Mouse (Mus musculus): ENCODE measurements around the gene Btbd16. TPM values are rescaled to one million over a fixed set of nuclear protein-coding genes. Genes with fewer than 3 reads are reported as not detected.

The Btbd16 gene
- polyA plus RNA-seq, 1 experiment from 2014 or later: 0.11 TPM

DNA sequence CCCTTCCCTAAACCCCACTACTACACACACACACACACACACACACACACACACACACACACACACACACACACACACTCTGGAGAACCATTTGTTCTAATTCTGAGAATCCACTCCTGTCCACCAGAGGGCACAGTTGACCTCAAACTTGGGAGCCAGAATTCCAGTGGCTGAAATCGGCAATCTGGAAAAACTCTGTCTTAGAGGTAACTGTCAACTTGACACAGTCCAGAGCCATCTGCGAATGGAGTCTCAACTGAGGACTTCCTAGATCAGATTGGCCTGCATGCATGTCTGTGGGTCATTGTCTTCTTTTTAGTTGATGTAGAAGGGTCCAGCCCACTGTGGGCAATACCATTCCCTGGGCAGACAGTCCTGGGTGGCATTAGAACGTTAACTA is 53.6 kb downstream of the Btbd16 start:
- H3K4me2 ChIP-seq: no peak overlapping the region
- H3K9ac ChIP-seq: no peak overlapping the region
- no peaks in the 10 kb centered on the region for H3K36me3 ChIP-seq
- peaks cover 4% of the 10 kb centered on the region; the same call in 1 of the 2 replicates for H3K4me1 ChIP-seq (replicated peaks)
- ATAC-seq (ENCODE audit: low read depth): no peak
- H3K4me3 ChIP-seq: no peak overlapping the region
- H3K27me3 ChIP-seq: peaks cover 8% of the 10 kb centered on the region; the same call in 1 of the 2 replicates
- no peak overlapping the region for H3K27ac ChIP-seq (replicated peaks)
- H3K9me3 ChIP-seq: no peaks in the 10 kb centered on the region
- WGBS: 58% methylated on average over 3 of the region's 3 CpGs

DNA sequence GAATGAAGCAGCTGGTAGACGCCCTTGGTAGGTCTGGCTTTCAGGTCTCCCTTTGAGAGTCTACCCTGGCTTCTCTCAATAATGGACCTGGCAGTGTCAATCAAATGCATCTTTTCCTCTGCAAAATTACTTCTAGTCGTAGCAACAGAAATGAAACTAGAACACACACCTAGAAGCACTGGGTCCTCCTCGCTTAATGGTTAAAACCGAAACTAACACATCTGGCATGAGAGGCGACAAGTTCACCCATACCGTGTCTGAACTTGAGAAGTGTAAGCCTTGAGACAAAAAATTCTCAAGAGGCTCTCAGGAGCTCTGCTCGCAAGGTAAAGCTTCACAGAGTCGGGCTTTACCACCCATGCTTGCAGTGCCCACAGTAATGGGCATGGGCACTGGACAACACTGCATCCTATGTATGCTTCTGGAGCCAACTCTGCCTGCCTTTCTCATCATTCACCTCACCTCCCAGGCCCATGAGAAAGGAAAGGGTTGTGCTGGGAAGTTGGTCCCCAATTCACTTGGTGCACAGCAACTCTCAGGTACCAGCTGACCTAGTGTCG is 54.1 kb downstream of the Btbd16 start:
- Histone ChIP-seq H3K4me1 (replicated peaks) (peaks cover 4% of the 10 kb centered on the region; the same call in 1 of the 2 replicates), H3K36me3 (no peaks in the 10 kb centered on the region), H3K4me3 (no peak overlapping the region), H3K27me3 (peaks cover 12% of the 10 kb centered on the region; the same call in 1 of the 2 replicates), H3K4me2 (no peak overlapping the region), H3K9ac (no peak overlapping the region), H3K27ac (replicated peaks) (no peak overlapping the region), H3K9me3 (no peaks in the 10 kb centered on the region)
- WGBS: 92% methylated on average over 9 of the region's 9 CpGs
- no peak for ATAC-seq (ENCODE audit: low read depth)

DNA sequence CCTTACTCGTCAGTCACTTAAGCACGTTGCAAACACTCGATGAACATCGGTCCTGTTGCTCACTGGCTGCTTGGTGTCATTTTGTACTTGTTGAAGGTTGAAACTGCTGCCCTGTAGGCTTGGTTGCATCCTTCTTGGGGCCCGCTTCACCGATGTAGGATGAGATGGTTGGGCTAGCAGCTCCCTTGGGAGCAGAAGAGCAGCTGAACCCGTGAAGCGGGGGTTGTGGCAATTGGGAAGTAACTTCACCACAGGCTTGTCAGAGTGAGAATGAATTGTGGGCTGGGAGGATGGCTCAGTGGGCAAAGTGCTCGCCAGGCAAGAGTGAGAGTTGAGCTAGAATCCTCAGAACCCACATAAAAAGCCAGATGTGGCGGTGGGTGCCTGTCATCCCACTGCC is 54.6 kb downstream of the Btbd16 start:
- no peak for ATAC-seq (ENCODE audit: low read depth)
- Histone ChIP-seq H3K4me1 (replicated peaks) (peaks cover 4% of the 10 kb centered on the region; the same call in 1 of the 2 replicates), H3K9me3 (no peaks in the 10 kb centered on the region), H3K27me3 (peaks cover 12% of the 10 kb centered on the region; the same call in 1 of the 2 replicates), H3K4me2 (no peak overlapping the region), H3K9ac (no peak overlapping the region), H3K4me3 (no peak overlapping the region), H3K36me3 (no peaks in the 10 kb centered on the region), H3K27ac (replicated peaks) (no peak overlapping the region)
- WGBS: 81% methylated on average over 10 of the region's 10 CpGs

DNA sequence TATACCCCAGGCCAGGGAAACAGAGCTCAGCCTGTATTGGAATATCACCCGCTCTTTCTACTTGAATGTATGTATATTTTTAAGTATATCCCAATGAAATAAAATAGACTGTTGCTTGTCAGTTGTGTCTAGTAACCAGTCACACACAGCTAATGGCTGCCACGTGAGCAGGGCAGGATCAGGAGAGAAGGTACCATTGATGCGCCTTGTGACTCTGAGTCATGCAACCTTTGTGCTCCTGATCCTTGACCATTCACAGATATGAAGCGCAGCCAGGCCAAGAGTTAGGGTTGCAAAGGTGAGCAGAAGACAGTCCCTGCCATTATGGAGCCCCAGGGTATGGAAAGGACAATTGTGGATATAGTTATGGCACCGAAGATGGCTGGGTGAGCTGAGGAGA is 57.7 kb downstream of the Btbd16 start:
- H3K27ac ChIP-seq (replicated peaks): no peak overlapping the region
- no peak for ATAC-seq (ENCODE audit: low read depth)
- H3K36me3 ChIP-seq: no peaks in the 10 kb centered on the region
- H3K9ac ChIP-seq: no peak overlapping the region
- 89% methylated on average over 5 of the region's 5 CpGs for WGBS
- H3K4me1 ChIP-seq (replicated peaks): peaks cover 26% of the 10 kb centered on the region
- no peaks in the 10 kb centered on the region for H3K9me3 ChIP-seq
- H3K4me2 ChIP-seq: no peak overlapping the region
- no peak overlapping the region for H3K4me3 ChIP-seq
- 0 out of 2 replicates have a peak, but pooled peaks cover 8% of the 10 kb centered on the region for H3K27me3 ChIP-seq

DNA sequence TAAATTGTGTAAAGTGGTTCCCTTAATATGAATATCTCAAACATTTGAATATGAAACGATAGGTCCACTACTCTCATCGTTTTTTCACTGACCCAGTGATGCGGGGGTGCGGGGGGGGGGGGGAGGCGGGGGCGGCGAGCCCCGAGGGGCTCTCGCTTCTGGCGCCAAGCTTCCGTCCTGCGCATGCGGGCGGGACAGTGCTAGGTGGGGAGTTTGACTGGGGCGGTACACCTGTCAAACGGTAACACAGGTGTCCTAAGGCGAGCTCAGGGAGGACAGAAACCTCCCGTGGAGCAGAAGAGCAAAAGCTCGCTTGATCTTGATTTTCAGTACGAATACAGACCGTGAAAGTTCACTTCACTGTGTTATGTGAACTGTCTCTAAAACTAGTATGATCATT is 60.4 kb downstream of the Btbd16 start:
- 33% methylated on average over 21 of the region's 21 CpGs for WGBS
- Histone ChIP-seq H3K4me2 (no peak overlapping the region), H3K9me3 (no peaks in the 10 kb centered on the region), H3K27ac (replicated peaks) (peak overlapping the region; percentile 83), H3K4me3 (no peak overlapping the region), H3K4me1 (replicated peaks) (peaks cover 45% of the 10 kb centered on the region), H3K27me3 (0 out of 2 replicates have a peak, but pooled peaks cover 8% of the 10 kb centered on the region), H3K9ac (no peak overlapping the region), H3K36me3 (no peaks in the 10 kb centered on the region)
- peak; percentile 81 for ATAC-seq (ENCODE audit: low read depth)

DNA sequence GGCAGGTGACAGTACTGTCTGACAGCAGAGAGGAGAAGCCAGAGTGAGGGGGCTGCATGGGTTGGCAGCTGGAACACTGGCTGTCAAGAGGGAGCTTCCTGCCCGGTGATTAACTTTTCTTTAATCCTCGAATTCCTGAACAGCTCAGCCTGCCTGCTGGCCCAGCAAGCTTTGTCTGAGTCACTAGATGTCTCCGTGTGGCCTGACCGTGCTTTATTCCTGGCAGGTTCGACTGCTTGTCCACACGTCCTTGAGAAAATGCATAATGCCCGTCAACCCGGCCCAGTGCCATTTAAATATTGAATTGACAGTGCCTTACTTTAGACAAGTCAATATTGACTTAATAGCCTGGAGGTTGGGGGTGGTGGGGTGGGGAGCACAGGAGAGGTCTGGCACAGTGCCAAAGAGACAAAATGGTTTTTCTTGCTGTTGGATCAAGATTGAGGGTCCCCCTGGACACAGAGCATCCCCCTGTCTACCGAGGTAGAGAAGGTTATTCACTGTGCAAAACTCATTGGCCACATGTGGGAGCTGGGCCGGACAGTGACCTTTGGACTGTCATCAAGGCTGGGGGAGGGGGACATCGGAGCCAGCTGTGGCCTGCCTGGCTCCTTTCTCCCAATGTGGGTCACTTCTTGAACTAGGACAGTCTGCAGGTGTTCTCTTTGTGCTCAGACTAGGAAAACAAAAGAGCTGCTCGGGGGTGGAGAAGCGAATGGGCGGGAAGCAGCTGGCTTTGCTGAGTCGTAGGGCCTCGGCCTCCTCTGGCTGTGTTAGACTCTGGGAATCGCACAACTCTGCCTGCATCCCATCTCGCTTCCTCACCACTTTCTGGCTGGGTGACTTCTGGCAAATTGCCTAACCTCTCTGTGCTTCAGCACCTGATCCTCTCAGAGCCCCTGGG is 61.3 kb downstream of the Btbd16 start:
- Histone ChIP-seq H3K27ac (replicated peaks) (peak overlapping the region; percentile 83), H3K4me1 (replicated peaks) (peaks cover 44% of the 10 kb centered on the region), H3K4me3 (no peak overlapping the region), H3K27me3 (0 out of 2 replicates have a peak, but pooled peaks cover 8% of the 10 kb centered on the region), H3K9ac (0 out of 2 replicates have a peak overlapping the region, but pooled peaks have one; percentile 49), H3K4me2 (0 out of 2 replicates have a peak overlapping the region, but pooled peaks have one; percentile 11), H3K9me3 (no peaks in the 10 kb centered on the region), H3K36me3 (no peaks in the 10 kb centered on the region)
- peak; percentile 33 for ATAC-seq (ENCODE audit: low read depth)
- WGBS: 5% methylated on average over 18 of the region's 18 CpGs

DNA sequence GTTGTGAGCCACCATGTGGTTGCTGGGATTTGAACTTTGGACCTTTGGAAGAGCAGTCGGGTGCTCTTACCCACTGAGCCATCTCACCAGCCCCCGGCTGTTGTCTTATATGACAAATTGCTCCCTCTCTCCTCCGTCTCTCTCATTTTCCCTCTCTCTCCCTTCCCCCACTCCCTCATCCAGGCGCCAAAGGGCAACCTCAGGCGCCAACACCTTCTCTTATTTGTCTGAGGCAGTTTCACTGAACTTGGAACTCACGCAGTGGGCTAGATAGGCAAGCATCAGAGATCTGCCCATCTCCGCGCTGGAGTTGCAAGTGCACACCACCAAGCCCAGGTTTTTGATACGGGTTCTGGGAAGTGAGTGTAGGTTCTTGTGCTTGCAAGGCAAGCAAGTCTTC is 62.2 kb downstream of the Btbd16 start:
- peaks cover 44% of the 10 kb centered on the region for H3K4me1 ChIP-seq (replicated peaks)
- H3K9ac ChIP-seq: no peak overlapping the region
- no peaks in the 10 kb centered on the region for H3K36me3 ChIP-seq
- no peaks in the 10 kb centered on the region for H3K9me3 ChIP-seq
- H3K4me3 ChIP-seq: no peak overlapping the region
- no peak overlapping the region for H3K4me2 ChIP-seq
- H3K27ac ChIP-seq (replicated peaks): no peak overlapping the region
- no peak for ATAC-seq (ENCODE audit: low read depth)
- WGBS: 55% methylated on average over 9 of the region's 9 CpGs
- H3K27me3 ChIP-seq: 0 out of 2 replicates have a peak, but pooled peaks cover 8% of the 10 kb centered on the region

DNA sequence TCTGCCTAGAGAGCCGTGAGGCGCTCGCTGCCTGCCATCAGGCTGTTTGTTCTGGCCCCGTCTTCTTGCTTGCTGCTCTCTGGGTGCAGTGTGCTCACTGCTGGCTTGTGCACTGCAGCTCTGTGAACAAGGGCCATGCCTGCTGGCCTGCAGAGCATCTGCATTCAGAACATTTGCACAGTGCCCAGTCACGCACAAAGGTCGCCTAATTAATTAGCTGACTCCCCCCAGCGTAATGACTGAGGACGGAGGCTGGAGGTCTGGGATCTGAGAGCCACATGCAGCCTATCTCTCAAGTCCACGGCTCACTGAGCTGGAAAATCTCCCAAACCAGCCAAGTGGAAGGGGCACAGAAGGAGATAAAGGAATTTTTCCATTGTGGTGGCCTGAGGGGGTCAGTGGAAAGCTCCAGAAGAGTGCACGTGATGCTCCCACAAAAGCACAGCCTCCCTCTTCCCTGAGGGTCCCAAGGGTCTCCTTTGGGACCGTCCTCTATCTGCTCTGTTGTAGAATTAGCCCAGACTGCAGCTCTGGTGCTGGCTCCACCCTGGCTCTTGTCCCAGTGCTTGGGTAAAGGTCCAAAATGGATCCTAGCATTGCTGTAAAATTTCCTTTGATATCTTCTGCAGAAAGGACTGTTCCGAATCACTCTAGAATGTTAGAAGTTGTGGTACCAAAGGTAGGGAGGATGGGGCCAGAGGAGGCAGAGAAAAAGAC is 64.2 kb downstream of the Btbd16 start:
- H3K4me3 ChIP-seq: no peak overlapping the region
- ATAC-seq (ENCODE audit: low read depth): peak; percentile 77
- no peaks in the 10 kb centered on the region for H3K9me3 ChIP-seq
- peak overlapping the region; percentile 65 for H3K27ac ChIP-seq (replicated peaks)
- 0 out of 2 replicates have a peak overlapping the region, but pooled peaks have one; percentile 14 for H3K9ac ChIP-seq
- WGBS: 14% methylated on average over 12 of the region's 12 CpGs
- H3K27me3 ChIP-seq: 0 out of 2 replicates have a peak, but pooled peaks cover 3% of the 10 kb centered on the region
- peaks cover 44% of the 10 kb centered on the region for H3K4me1 ChIP-seq (replicated peaks)
- H3K36me3 ChIP-seq: no peaks in the 10 kb centered on the region
- H3K4me2 ChIP-seq: no peak overlapping the region

DNA sequence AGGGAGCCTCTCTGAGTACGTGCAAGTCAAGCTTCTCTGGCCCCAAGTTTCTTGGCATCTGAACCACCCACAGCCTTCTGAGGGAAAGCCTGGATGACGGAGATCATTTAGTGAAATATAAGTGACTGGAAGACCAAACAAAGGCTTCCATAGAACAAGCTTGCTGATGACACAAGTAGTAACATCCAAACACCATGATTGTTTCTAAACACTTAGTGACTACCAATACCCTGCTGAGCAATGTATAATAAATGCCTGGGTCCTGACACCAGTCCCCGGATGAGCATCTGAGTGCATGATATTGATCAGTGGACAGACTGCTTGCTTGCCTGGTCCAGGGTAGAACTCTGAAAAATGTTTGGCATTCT is 64.8 kb downstream of the Btbd16 start:
- Histone ChIP-seq H3K36me3 (no peaks in the 10 kb centered on the region), H3K4me1 (replicated peaks) (peaks cover 44% of the 10 kb centered on the region), H3K4me2 (no peak overlapping the region), H3K27ac (replicated peaks) (peak overlapping the region; percentile 65), H3K27me3 (0 out of 2 replicates have a peak, but pooled peaks cover 3% of the 10 kb centered on the region), H3K4me3 (no peak overlapping the region), H3K9me3 (no peaks in the 10 kb centered on the region), H3K9ac (no peak overlapping the region)
- 59% methylated on average over 3 of the region's 3 CpGs for WGBS
- ATAC-seq (ENCODE audit: low read depth): no peak

DNA sequence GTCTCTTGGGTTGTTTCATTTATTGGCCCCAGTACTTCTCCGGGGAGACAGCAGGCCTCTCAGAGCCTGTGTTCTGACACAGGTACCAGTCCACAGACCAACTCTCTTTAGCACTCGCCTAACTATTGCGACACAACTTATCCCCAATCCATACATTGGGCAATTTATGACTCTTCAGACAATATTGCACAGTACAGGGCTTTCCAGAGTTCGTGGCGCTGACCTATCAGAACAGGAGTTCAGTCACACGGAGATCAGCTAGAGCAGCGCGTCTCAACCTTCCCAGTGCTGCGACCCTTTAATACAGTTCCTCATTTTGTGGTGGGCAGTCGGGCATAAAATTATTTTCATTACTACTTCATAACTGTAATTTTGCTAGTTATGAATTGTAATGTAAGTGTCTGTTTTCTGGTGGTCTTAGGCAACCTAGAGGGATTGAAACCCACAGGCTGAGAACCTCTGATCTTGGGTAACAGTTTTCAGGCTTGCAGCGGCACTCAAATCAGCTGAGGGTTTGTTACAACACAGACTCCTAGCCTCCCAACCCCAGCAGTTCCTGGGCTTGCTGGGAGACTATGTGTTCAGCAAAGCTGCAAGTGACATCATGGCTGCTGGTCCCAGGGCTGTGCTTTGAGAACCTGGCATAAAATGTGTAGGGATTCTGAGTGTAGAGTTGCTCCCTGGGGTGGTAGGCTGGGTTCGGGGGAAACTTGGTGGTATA is 65.7 kb downstream of the Btbd16 start:
- Histone ChIP-seq H3K9me3 (no peaks in the 10 kb centered on the region), H3K4me3 (no peak overlapping the region), H3K36me3 (no peaks in the 10 kb centered on the region), H3K4me1 (replicated peaks) (peaks cover 40% of the 10 kb centered on the region), H3K4me2 (no peak overlapping the region), H3K9ac (no peak overlapping the region), H3K27ac (replicated peaks) (no peak overlapping the region), H3K27me3 (no peaks in the 10 kb centered on the region)
- ATAC-seq (ENCODE audit: low read depth): no peak
- WGBS: 85% methylated on average over 12 of the region's 12 CpGs

DNA sequence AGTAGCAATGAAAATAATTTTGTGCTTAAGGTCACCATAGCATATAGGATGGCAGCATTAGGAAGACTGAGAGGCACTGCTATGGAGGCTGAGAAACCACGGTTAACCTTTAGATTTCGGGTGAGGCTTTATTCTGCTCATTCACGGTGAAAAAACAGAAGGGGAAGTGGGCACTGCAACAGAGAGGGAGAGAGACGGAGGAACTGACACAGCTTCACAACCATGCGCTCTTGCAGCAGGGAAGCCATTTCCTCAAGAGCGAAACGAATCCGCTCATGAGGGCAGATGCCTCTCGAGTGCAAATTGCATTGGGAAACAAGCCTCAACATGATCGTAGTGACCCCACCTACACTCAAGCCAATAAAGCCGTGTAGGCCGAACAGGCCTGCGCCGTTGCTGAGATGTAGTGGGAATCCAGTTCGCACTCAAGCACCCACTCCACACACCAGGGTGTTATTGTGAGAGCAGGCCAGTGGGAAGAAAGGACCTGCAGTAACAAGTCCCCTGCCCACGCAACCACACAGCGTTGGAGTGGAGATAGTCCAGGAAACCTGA is 73.4 kb downstream of the Btbd16 start:
- H3K4me1 ChIP-seq (replicated peaks): no peaks in the 10 kb centered on the region
- H3K4me2 ChIP-seq: no peak overlapping the region
- H3K27ac ChIP-seq (replicated peaks): no peak overlapping the region
- H3K4me3 ChIP-seq: no peak overlapping the region
- no peaks in the 10 kb centered on the region for H3K36me3 ChIP-seq
- 87% methylated on average over 17 of the region's 17 CpGs for WGBS
- ATAC-seq (ENCODE audit: low read depth): no peak
- no peaks in the 10 kb centered on the region for H3K9me3 ChIP-seq
- no peaks in the 10 kb centered on the region for H3K27me3 ChIP-seq
- no peak overlapping the region for H3K9ac ChIP-seq

Data from neural tube, embryonic 13.5 days (tissue).